Mouse (Mus musculus) kidney, embryonic 16.5 days (tissue): ENCODE measurements around the gene Pbp2. TPM values are rescaled to one million over a fixed set of nuclear protein-coding genes. Genes with fewer than 3 reads are reported as not detected.

Experiments used
- ATAC-seq: fragments of 200-750 bp; cut with Nextera tagmentation; 2 replicates; pipeline ENCODE4 v1.8.0; 2017; ENCODE audit warnings: moderate TSS enrichment; ENCODE audit not compliant: low FRiP score, low TSS enrichment
- H3K27ac ChIP-seq: fragments of 300-500 bp; sonication (generic); 2 replicates; pipeline ENCODE4 v1.5.1; 2014; ENCODE audit warnings: low read length
- H3K27me3 ChIP-seq: fragments of 300-500 bp; sonication (generic); 2 replicates; pipeline ENCODE4 v1.6.1; 2014; ENCODE audit warnings: low read length, control low read depth, mixed read lengths; ENCODE audit not compliant: insufficient read depth
- H3K36me3 ChIP-seq: fragments of 300-500 bp; sonication (generic); 2 replicates; pipeline ENCODE4 v1.6.1; 2014; ENCODE audit warnings: low read length, control low read depth, mixed read lengths; ENCODE audit not compliant: insufficient read depth
- H3K4me1 ChIP-seq: fragments of 300-500 bp; sonication (generic); 2 replicates; pipeline ENCODE4 v1.6.1; 2014; ENCODE audit warnings: low read length, control low read depth, mixed read lengths; ENCODE audit not compliant: insufficient read depth
- H3K4me2 ChIP-seq: fragments of 300-500 bp; sonication (generic); replicated peaks from 2 replicates; pipeline ENCODE4 v1.6.1; 2014; ENCODE audit warnings: low read depth, low read length
- H3K4me3 ChIP-seq: fragments of 300-500 bp; sonication (generic); 2 replicates; pipeline ENCODE4 v1.5.1; 2014; ENCODE audit warnings: mild to moderate bottlenecking, low read length
- H3K9ac ChIP-seq: fragments of 300-500 bp; sonication (generic); replicated peaks from 2 replicates; pipeline ENCODE4 v1.6.1; 2014; ENCODE audit warnings: low read length
- H3K9me3 ChIP-seq: fragments of 300-500 bp; sonication (generic); 2 replicates; pipeline ENCODE4 v1.6.1; 2016; ENCODE audit warnings: low read length, control low read depth
- WGBS: fragments of 180-500 bp; shearing (Covaris S2); extraction: QIAGEN DNeasy Blood & Tissue Kit; methylation state at CpG from one replicate; pipeline ENCODE4 v1.1.7; 2014; 5-methylcytosine and 5-hydroxymethylcytosine counted together
- polyA plus RNA-seq: library from polyadenylated mRNA; unstranded; fragments of >200 nt; fragmentation: Nextera tagmentation; extraction: Ambion mirVana; gene quantifications from 2 replicates; pipeline ENCODE4 v1.2.1, GENCODE M21; 2015

Pbp2 gene
- polyA plus RNA-seq, 1 experiment from 2014 or later: 0.29 TPM

DNA sequence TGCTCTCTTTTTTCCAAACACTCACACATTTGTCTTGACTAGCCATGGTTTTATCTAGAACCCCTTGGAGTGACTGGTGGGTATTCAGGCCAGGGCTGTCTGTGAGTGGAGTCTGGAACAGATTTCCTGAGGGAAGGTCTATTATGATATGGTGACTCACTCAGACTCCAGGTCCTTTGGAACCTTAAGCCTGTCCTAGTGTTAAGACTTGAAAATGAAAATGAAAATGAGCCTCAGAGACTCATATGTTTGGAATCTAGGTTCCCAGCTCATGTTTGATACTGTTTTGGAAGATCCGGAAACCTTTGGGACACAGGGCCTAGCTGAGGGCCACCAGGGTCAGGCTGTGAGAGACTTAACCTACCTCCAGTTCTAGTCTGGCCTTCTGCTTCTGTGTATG is 44.1 kb downstream of the Pbp2 start:
- H3K4me3 ChIP-seq: no peak overlapping the region
- no peak overlapping the region for H3K9ac ChIP-seq
- ATAC-seq: no peak
- whole genome bisulfite sequencing: 96% methylated on average over 1 of the region's 1 CpGs
- H3K4me2 ChIP-seq: no peak overlapping the region
- no peaks in the 10 kb centered on the region for H3K36me3 ChIP-seq
- peaks cover 5% of the 10 kb centered on the region; the same call in 1 of the 2 replicates for H3K9me3 ChIP-seq
- no peak overlapping the region for H3K27ac ChIP-seq
- no peaks in the 10 kb centered on the region for H3K4me1 ChIP-seq
- no peaks in the 10 kb centered on the region for H3K27me3 ChIP-seq

DNA sequence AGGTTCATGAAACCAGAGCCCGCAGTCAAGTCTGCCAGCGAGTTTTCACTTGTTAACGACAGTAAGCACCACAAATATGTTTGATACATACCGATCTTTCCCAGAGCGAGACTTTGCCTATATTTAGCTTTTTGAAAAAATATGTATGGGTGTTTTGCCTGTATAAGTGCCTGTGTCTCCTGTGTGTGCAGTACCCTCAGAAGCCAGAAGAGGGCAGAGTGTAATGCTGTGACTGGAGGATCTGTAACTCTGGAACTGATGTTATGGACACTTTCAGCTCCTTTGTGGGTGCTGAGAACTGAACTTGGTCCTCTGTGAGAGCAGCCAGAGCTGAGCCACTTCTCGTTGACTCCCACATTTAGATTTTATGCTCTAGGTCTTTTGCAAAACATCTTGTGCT is 46.1 kb downstream of the Pbp2 start:
- Histone ChIP-seq H3K36me3 (no peaks in the 10 kb centered on the region; the same call in 1 of the 2 replicates), H3K9ac (no peak overlapping the region), H3K9me3 (peaks cover 8% of the 10 kb centered on the region), H3K27ac (no peak overlapping the region), H3K27me3 (no peaks in the 10 kb centered on the region), H3K4me3 (no peak overlapping the region), H3K4me1 (no peaks in the 10 kb centered on the region), H3K4me2 (no peak overlapping the region)
- 96% methylated on average over 6 of the region's 6 CpGs for WGBS
- no peak for ATAC-seq

DNA sequence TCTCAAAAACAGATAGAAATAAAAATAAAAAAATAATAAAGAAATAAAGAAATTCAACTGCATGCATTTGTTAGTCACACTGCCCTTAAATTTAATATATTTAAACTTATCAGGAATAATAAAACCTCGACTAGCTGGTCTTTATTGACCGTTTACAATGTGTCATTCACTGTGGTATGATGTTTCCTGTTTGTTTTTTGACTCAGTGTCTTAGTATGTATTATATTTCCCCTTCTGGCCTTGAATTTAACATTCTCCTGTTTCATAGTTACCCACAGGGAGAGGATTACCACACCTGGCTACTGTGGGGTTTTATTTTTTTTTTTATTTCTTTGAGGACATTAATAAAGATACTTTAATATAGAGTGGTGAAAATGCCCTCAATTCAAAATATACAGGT is 47.6 kb downstream of the Pbp2 start:
- ATAC-seq: no peak
- H3K9ac ChIP-seq: no peak overlapping the region
- peaks cover 8% of the 10 kb centered on the region for H3K9me3 ChIP-seq
- H3K27ac ChIP-seq: no peak overlapping the region
- WGBS: 62% methylated on average over 2 of the region's 2 CpGs
- H3K4me3 ChIP-seq: no peak overlapping the region
- no peak overlapping the region for H3K4me2 ChIP-seq
- no peaks in the 10 kb centered on the region for H3K27me3 ChIP-seq
- no peaks in the 10 kb centered on the region; the same call in 1 of the 2 replicates for H3K36me3 ChIP-seq
- no peaks in the 10 kb centered on the region for H3K4me1 ChIP-seq

DNA sequence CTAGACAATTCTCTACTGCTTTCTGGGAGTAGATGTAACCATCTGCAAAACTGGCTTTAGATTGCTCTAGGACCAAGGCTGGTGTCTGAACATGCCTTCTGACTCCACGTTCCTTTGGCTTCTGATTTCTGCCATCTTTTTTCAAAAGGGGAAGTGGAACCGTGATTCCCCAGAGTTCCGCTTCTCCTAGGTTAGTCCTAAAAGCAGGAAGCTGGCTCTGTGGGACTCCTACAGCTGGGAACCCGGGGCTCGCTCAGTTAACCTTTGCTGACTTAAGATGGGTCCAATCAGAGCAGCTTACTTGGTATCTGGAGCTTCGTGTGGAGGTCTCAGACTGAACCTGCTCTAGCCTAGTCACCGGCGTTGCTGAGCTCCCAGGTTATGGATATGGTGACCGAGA is 49.1 kb downstream of the Pbp2 start:
- Histone ChIP-seq H3K9me3 (peaks cover 8% of the 10 kb centered on the region), H3K4me3 (no peak overlapping the region), H3K36me3 (no peaks in the 10 kb centered on the region; the same call in 1 of the 2 replicates), H3K9ac (no peak overlapping the region), H3K4me2 (no peak overlapping the region), H3K27me3 (no peaks in the 10 kb centered on the region), H3K4me1 (no peaks in the 10 kb centered on the region), H3K27ac (no peak overlapping the region)
- ATAC-seq: no peak
- 92% methylated on average over 9 of the region's 9 CpGs for WGBS

DNA sequence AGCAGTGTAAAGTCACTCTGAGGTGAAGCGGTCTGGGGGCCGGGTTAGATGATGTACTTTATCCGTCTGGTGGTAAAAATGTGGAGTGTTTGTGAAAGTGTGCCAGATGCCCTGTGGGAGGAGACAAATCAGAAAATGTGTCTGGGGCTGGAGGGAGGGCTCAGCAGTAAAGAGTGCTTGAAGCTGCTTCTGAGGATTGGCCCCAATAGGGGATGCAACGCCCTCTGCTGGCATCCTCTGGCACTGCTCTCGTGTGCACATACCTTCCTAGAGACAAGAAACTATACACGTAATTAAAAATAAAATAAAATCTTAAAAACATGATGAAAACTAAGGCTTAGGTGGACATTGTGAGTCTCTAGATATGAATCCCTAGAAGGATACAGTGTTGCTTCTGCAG is 49.8 kb downstream of the Pbp2 start:
- Histone ChIP-seq H3K9me3 (peaks cover 8% of the 10 kb centered on the region), H3K27ac (no peak overlapping the region), H3K27me3 (no peaks in the 10 kb centered on the region), H3K4me1 (no peaks in the 10 kb centered on the region), H3K4me2 (no peak overlapping the region), H3K36me3 (no peaks in the 10 kb centered on the region; the same call in 1 of the 2 replicates), H3K4me3 (no peak overlapping the region), H3K9ac (no peak overlapping the region)
- no peak for ATAC-seq
- 91% methylated on average over 6 of the region's 6 CpGs for WGBS

Other genes starting within 250 kb of the Pbp2 start
- 14.3 and 16.7 TPM in 2 replicates for gene Gprc5a, start 244.8 kb downstream of the Pbp2 start, polyA plus RNA-seq
- gene Gprc5d, start 192.1 kb downstream of the Pbp2 start, polyA plus RNA-seq: not detected in 2 replicates
- gene Fam234b, start 112.4 kb downstream of the Pbp2 start, polyA plus RNA-seq: 41.1 and 42.9 TPM in 2 replicates
- 34.6 and 41.5 TPM in 2 replicates for gene Hebp1, start 112.4 kb downstream of the Pbp2 start, polyA plus RNA-seq
- gene Gsg1, start 56.1 kb downstream of the Pbp2 start, polyA plus RNA-seq: 0.55 and 0.86 TPM in 2 replicates
- 56.3 and 67.2 TPM in 2 replicates for gene Emp1, start 52.1 kb upstream of the Pbp2 start, polyA plus RNA-seq